Mouse (Mus musculus): ENCODE measurements around the gene Map7d1. TPM values are rescaled to one million over a fixed set of nuclear protein-coding genes. Genes with fewer than 3 reads are reported as not detected.
"Not testable (repeated sequence)": the region's sequence is repeated elsewhere in the genome, so short reads cannot be mapped to it uniquely, and the experiment has no call there.

Map7d1 gene
- total RNA-seq, 4 experiments from 2014 or later: 224 to 273 (median 253) TPM

DNA sequence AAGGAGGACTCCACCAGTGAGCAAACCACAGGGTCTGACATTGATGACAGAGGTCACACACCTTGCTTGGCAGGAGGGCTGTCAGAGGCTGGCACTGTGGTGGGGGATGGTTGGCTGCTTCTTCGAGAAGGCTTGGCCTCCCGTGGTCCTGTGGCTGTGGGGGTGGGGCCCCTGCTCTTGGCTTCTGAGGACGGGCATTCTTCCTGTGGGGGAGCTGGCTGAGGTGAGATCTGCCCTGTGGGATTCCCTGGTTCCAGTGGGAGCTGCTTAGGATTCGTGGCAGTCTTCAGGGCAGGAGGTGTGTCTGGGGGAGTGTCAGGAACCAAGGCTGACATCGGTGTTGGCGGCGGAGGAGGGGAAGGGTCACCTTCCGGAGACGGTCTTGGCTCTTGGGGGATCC, 14.2 kb downstream of the Map7d1 start:
- DNase-seq (ENCODE audit: low spot score in 2 of 2): peak in 1 of 2 experiments; percentile 16

- DNase-seq (ENCODE audit: low spot score in 2 of 2): peak in 1 of 2 experiments; percentile 19
These were observed 16.2 kb downstream of the Map7d1 start for GRCm38 (mm10) chr4:126239862-126240475.

DNA sequence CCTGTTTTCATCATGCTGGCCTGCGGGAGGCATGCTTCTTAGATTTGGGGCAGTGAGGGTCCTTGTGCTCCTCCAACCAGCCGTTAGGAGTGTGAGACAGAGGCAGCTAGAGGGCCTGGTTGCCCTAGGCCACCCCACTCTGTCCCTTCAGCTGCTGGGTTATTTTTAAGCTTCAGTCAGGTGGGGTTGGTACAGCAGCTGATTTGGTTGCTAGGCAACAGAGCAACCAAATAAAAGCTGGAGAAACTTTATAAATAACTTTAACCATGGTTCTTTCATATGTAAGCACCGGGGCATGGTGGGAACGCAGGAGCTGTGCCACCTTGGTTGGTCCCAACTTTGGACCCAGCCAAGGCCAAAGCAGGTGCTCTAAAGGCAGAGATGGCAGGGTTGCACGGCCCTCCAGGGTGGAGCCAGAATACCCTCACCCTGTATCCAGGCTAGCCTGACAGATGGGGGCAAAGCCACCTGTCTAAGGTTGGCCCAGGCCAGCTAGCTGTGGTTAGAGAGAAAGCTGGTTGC, 18.4 kb downstream of the Map7d1 start:
- DNase-seq (ENCODE audit: low spot score in 2 of 2): peak in 1 of 2 experiments; percentile 56

- DNase-seq (ENCODE audit: low spot score in 2 of 2): peak in 1 of 2 experiments; percentile 12
These were observed 19.5 kb downstream of the Map7d1 start for GRCm38 (mm10) chr4:126236467-126237280.

GRCm38 (mm10) chr4:126235191-126235590, 21.0 kb downstream of the Map7d1 start:
- no peak for DNase-seq (ENCODE audit: low spot score in 2 of 2)

DNA sequence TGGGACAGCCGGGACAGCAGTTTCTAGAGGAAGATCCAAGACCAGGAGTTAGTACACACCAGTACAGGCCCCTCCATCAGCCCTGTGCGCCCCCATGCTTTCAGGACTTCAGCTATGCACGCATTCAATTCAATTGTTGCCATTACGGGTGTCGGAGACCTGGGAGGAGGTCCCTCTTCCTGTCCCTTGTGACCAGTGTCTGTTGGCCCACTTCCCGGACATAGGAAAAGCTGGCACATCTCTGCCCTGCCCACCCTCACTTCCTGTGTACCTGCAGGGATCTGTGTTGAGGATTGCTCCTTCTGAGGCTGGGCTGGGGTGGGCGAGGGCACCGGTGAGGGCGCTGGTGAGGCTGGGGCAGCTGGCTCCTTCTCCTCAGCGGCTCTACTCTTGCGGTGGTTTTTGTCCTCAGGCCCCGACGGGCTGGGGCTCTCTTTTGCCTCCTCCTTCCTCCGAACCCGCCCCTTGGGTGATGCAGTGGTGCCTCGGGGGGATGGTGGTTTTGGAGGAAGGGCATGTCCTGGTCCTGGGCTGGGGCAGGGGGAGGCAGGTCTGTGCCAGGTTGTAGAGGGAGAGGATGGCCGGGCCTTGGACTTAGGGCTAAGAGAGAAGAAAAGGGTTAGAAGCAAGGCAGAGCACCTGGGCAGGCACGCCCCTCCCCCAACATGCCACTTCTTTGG, 21.5 kb downstream of the Map7d1 start:
- DNase-seq (ENCODE audit: low spot score in 2 of 2): peak in 1 of 2 experiments; percentile 14

GRCm38 (mm10) chr4:126233676-126234308, 22.4 kb downstream of the Map7d1 start:
- DNase-seq (ENCODE audit: low spot score in 2 of 2): peak in 1 of 2 experiments; percentile 15

GRCm38 (mm10) chr4:126229900-126230299, 26.2 kb downstream of the Map7d1 start:
- peak in 1 of 2 experiments; percentile 10 for DNase-seq (ENCODE audit: low spot score in 2 of 2)

GRCm38 (mm10) chr4:126228144-126228543, 28.0 kb downstream of the Map7d1 start:
- peak in 1 of 2 experiments; percentile 18 for DNase-seq (ENCODE audit: low spot score in 2 of 2)

DNA sequence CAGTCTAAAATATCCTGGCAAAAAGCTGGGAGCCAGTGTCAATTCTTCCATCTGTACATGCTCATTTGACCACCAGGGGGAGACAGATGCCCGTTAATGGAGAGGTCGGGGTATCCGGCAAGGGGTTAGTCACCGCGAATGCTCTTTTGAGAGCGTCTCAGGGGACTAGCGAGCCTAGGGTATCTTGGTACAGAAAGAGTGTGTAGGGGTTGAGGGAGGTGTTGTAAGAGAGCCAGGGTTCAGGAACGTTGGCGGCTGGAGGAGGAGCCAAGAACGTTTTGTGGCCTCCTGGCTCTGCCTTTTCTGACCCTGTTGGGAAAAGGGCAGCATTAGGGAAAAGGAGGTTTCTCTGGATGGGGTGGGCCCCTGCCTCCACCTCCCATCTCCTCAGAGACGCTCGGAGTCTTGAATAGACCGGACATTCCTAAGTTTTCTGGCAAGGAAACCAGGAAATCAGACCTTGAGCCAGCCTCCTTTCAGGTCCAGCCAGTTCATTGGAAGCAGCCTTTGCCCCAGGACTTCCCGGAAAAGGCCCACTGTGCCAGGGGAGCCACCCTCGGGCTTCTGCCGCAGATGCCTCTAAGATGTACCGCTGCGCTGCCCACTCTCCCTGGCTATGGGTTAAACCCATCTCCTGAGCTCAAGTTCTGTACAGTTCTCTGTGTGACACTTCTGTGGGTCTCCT, 28.9 kb downstream of the Map7d1 start:
- peak; percentile 66 to 80 for DNase-seq (ENCODE audit: low spot score in 2 of 2)

GRCm38 (mm10) chr4:126226640-126227039, 29.5 kb downstream of the Map7d1 start:
- DNase-seq (ENCODE audit: low spot score in 2 of 2): no peak

DNA sequence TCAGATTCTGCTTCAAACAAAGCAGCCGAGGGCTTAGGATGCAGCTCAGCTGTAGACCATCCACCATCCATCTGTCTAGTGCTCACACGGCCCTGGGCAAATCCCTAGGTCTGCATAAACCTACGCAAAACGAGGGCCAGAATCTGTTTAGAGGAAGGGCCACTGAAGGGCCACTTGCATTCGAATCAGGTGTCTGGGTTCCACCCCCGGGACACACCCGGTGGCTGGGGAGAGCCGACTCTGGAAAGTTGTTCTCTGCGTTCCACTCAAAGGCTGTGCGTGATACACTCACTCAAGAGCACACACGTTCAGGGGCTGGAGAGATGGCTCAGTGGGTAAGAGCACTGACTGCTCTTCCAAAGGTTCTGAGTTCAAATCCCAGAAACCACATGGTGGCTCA, 33.5 kb downstream of the Map7d1 start:
- DNase-seq (ENCODE audit: low spot score in 2 of 2): no peak

- DNase-seq (ENCODE audit: low spot score in 2 of 2): no peak
These were observed 36.1 kb downstream of the Map7d1 start for GRCm38 (mm10) chr4:126220045-126220444.

DNA sequence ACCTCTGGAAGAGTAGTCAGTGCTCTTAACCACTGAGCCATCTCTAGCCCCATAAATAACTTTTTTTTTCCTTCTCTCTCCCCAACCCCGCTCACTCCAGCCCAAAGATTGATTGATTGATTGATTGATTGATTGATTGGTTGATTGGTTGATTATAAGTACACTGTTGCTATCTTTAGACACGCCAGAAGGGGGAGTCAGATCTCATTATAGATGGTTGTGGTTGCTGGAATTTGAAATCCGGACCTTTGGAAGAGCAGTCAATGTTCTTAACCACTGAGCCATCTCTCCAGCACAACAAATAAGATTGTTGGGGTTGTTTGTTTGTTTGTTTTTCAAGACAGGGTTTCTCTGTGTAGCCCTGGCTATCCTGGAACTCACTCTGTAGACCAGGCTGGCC, 36.6 kb downstream of the Map7d1 start:
- not testable (repeated sequence) for DNase-seq (ENCODE audit: low spot score in 2 of 2)

DNA sequence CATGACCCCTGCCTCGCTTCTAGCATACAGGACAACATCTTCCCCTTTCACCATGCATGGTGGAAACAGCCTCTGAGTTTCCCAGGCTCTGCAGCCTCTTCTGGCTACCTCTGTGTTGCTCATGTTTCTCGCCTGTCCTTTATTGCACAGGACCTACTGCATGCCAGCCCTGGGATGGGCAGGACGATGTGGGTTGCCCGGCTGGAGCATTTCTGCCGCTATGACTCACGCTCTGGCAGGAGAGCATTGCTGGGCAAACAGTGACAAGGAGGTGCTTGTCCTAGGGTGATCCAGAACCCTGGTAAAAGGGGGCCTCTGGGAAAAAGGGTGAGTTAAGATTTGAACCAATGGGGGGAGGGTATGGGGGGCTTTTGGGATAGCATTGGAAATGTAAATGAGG, 38.4 kb downstream of the Map7d1 start:
- no peak for DNase-seq (ENCODE audit: low spot score in 2 of 2)

GRCm38 (mm10) chr4:126207081-126207480, 49.1 kb downstream of the Map7d1 start:
- no peak for DNase-seq (ENCODE audit: low spot score in 2 of 2)

GRCm38 (mm10) chr4:126205386-126205785, 50.8 kb downstream of the Map7d1 start:
- DNase-seq (ENCODE audit: low spot score in 2 of 2): no peak

DNA sequence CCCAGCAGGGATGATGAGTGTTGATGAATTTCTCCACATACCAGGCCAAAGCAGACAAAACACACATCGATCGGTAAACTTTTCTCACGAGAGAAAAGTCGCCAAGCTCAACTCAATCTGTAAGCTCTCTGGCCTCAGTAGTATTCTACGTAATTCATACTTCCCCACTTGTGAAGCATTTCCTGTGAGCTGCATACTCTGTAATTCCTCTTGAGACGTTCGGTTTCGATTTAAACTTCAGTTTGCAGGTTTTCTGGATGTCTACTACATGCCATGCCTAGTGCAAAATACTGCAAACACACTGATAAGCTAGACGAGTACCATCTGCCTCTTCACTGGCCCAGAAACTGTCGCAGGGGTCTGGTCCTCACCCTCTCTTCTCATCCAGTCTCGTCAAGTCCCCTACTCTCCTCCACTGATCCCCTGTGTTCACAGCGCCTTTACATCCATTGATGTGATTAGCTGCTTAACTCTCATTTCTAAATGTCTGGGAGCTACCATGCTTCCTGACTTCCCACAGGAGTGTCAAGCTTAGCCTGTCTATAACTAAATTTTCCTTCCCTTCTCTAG, 51.4 kb downstream of the Map7d1 start:
- DNase-seq (ENCODE audit: low spot score in 2 of 2): no peak

DNA sequence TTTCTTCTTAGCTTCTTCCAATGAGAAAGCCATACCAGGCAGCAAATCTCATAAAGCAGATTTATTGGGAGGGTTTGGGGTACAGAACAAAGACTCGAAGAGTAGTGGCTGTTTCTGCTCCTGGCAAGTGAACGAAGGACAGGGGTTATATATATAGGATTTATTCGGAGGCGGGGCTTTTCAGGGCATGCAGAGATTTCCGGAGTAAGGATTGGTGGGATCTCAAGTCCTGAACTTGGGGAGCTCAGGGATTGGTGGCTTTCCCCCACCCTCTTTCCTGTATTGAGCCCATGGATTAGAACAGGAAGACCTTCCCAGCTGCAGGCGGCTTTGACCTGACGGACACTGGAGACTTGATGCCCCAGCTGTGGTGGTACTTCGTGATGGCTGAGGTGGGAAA, 52.1 kb downstream of the Map7d1 start:
- no peak for DNase-seq (ENCODE audit: low spot score in 2 of 2)

DNA sequence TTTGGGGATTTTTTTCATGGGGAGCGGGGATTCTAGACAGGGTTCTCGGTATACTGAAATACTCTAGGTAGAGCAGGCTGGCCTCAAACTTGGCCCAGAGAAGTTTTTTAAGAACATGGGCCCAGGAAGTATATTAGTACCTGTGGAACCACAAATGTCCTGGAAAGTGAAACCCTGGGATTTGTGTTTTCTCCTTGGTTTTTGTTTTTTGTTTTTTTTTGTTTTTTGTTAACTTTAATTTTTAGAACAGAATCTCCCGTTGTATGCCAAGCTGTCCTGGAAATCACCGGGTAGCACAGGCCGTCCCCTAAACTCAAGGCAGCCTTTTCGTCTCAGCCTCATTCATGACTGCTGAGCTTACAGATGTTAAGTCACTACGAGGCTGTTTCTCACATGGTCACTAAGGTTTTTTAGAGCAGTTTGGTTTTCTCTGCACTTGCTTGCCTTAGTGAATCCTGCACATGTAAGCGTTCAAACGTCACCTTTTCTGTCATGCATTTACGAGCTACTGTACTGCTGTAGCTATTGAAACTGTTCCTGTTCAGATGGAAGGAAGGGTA, 52.7 kb downstream of the Map7d1 start:
- DNase-seq (ENCODE audit: low spot score in 2 of 2): no peak
